Mouse (Mus musculus) embryonic fibroblast, embryonic 13.5 days (primary cell): Measurements from ENCODE around the gene Cyp4f18.
"Not testable (repeated sequence)": the region's sequence is repeated elsewhere in the genome, so short reads cannot be mapped to it uniquely, and the experiment has no call there.

Source experiments
- CTCF ChIP-seq: IDR thresholded peaks from 2 replicates; pipeline ENCODE4 v1.5.1; 2011; ENCODE audit warnings: mild to moderate bottlenecking, control low read depth, low read length, moderate library complexity, borderline replicate concordance; ENCODE audit not compliant: insufficient read depth
- POLR2A ChIP-seq: IDR thresholded peaks from 2 replicates; pipeline ENCODE4 v1.6.1; 2011; ENCODE audit warnings: low read depth, mild to moderate bottlenecking, control low read depth, low read length, moderate library complexity

- TF ChIP-seq POLR2A, CTCF: not testable (repeated sequence)
Measured at GRCm38 (mm10) chr8:72024886-72025285, 15.5 kb upstream of the Cyp4f18 start.
